Mouse (Mus musculus) CD8-positive naive resting alpha-beta T cell, adult 2 months (primary cell): Measurements from ENCODE around the gene Pbx1.
"Not testable (repeated sequence)": the region's sequence is repeated elsewhere in the genome, so short reads cannot be mapped to it uniquely, and the experiment has no call there.

Experiments used
- DNase-seq, 2 experiments: peaks; one replicate each; pipeline ENCODE4 v3.0.0; 2022; ENCODE audit warnings: low read depth in 2 of 2, low spot score in 2 of 2

Pbx1 gene

GRCm38 (mm10) chr1:168432232-168432280 is at the start of gene Pbx1:
Pbx1 (minus strand) TSS chr1:168432270.
- not testable (repeated sequence) for DNase-seq

- DNase-seq = no peak
Observed at GRCm38 (mm10) chr1:168479626-168480025, 47.6 kb upstream of the Pbx1 start.

- DNase-seq = no peak
Observed at GRCm38 (mm10) chr1:168478829-168479228, 46.8 kb upstream of the Pbx1 start.

- DNase-seq = no peak
Observed at GRCm38 (mm10) chr1:168476917-168477316, 44.8 kb upstream of the Pbx1 start.

GRCm38 (mm10) chr1:168476216-168476897 is 44.3 kb upstream of the Pbx1 start:
- no peak for DNase-seq

- no peak for DNase-seq
Observed at GRCm38 (mm10) chr1:168475579-168476208, 43.6 kb upstream of the Pbx1 start.

GRCm38 (mm10) chr1:168473255-168474069 is 41.4 kb upstream of the Pbx1 start:
- DNase-seq = no peak

- DNase-seq = no peak
Observed at GRCm38 (mm10) chr1:168472545-168473254, 40.6 kb upstream of the Pbx1 start.

GRCm38 (mm10) chr1:168459426-168459825 is 27.4 kb upstream of the Pbx1 start:
- DNase-seq = no peak

GRCm38 (mm10) chr1:168457191-168457747 is 25.2 kb upstream of the Pbx1 start:
- DNase-seq = no peak

GRCm38 (mm10) chr1:168455178-168455577 is 23.1 kb upstream of the Pbx1 start:
- no peak for DNase-seq

GRCm38 (mm10) chr1:168433671-168434070 is 1.6 kb upstream of the Pbx1 start:
- DNase-seq = no peak

GRCm38 (mm10) chr1:168432281-168432725 is 233 bp upstream of the Pbx1 start:
- peak; percentile 1 to 7 for DNase-seq

GRCm38 (mm10) chr1:168431711-168432231 is 299 bp downstream of the Pbx1 start:
- no peak for DNase-seq

GRCm38 (mm10) chr1:168430868-168431710 is 981 bp downstream of the Pbx1 start:
- no peak for DNase-seq

GRCm38 (mm10) chr1:168429856-168430644 is 2.0 kb downstream of the Pbx1 start:
- no peak for DNase-seq

GRCm38 (mm10) chr1:168429406-168429805 is 2.7 kb downstream of the Pbx1 start:
- no peak for DNase-seq

GRCm38 (mm10) chr1:168428255-168428654 is 3.8 kb downstream of the Pbx1 start:
- no peak for DNase-seq

- DNase-seq = no peak
Observed at GRCm38 (mm10) chr1:168427596-168427995, 4.5 kb downstream of the Pbx1 start.

GRCm38 (mm10) chr1:168426900-168427299 is 5.2 kb downstream of the Pbx1 start:
- no peak for DNase-seq
